Mouse (Mus musculus): Measurements from ENCODE around the gene Pgp. TPM values are rescaled to one million over a fixed set of nuclear protein-coding genes. Genes with fewer than 3 reads are reported as not detected.
A peak's percentile ranks its signal among the peaks of the same experiment; 100 is the strongest.
"Not testable (repeated sequence)": the region's sequence is repeated elsewhere in the genome, so short reads cannot be mapped to it uniquely, and the experiment has no call there.

The Pgp gene
- 10 to 100 TPM; 64.7 to 67.9 TPM for total RNA-seq (2021)
- long read RNA-seq, transcript Pgp-201 (2 exons, 2,627 nt), result major isoform, 163 of 253 reads
- long read RNA-seq, transcript Pgp-202 (1 exons, 2,428 nt), result minor isoform, 87 of 253 reads
- long read RNA-seq, partial matches to known transcripts, result 0 of 253 reads
- long read RNA-seq, other reads (novel, unspliced or antisense), result 3 of 253 reads

DNA sequence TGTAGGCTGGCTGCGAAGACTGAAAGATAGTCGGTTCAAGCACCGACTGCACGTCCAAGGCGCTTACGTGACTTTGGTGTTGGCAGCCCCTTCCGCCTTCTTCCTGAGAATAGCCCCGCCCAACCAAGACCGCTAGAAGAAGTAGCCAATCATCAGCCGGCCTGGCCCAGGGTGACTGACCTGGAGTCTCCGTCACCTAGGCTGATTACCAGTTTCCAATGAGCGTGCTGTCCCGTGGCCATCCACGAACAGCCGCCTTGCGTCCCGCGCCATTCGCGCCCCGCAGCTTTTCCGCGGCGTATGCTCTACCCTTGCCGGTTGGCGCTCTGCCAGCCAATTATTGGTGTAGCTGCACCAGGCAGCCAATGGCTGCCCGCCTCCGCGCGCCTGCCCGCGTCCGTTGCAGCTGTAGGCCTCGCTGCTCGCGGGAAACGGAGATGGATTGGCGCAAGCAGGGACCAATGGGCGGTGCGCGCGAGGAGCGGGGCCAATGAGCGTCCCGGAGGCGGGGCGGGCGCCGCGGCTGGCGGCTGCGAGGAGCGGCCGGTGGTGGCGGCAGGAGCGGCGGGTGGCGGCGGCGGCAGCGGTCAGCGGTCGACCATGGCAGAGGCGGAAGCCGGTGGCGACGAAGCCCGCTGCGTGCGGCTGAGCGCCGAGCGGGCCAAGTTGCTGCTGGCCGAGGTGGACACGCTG, at the start of gene Pgp, which contains the start of gene E4f1:
TSS of gene Pgp (plus strand) at position 483 of the 693 bp plus-strand sequence.
TSS of gene E4f1 (minus strand) at position 404 of the 693 bp plus-strand sequence.
- peak; percentile 98 to 99 for DNase-seq (ENCODE audit: low spot score in 2 of 2)

DNA sequence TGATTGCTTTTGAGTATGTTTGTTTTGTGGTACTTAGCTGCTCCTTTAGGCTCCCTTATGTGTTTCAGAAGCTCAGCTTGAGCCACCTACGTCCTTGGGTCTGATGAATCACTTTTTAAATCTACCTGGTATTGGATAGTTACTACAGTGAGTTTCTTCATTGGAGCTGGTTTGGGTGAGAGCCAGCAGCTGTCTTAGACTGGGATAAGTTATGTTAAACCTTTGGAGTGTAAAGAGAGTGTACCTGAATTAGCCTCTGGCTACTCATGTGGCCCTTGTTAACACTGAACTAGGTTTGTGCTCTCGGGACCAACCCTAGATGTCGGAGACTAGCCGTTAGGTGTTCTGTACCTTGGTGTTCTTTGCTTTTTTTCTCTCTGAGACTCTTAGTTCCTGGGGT, 47.1 kb upstream of the Pgp start:
- no peak for DNase-seq (ENCODE audit: low spot score in 2 of 2)

DNA sequence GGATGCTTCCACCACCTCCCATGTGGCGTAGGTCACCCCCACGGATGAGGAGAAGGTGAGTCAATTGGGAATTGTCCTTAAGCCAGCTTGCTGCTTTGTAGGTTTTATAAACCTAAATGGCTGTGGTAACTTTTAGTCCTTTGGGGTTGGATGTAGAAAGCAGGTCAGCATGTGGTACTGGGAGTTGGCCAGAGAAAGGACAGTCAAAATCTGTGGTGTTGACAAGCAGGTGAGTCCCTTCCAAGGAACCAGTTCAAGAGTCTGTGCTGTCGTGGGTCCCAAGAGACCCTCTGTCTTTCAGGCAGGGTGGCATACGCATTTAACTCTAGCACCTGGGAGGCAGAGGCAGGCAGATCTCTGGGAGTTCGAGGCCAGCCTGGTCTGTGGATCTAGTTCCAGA, 45.7 kb upstream of the Pgp start:
- DNase-seq (ENCODE audit: low spot score in 2 of 2), result no peak

DNA sequence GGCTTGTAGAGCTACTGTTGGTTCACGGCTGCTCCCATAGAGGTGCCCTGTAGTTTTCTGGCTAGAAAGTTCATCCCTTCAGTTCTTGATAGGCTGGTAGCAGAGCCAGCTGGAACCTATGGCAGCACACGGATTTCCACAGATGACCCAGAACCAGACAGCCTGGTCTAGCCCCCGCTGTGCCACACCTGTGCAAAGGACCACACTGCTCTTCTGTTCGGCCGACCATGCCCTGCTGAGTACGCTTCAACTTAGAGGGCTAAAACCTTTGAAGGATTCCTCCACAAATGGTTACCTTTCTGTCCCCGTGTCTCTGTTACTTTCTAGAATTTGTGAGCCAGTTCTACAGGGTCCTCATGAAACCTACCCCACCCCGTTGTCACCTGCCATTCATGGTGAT, 44.9 kb upstream of the Pgp start:
- not testable (repeated sequence) for DNase-seq (ENCODE audit: low spot score in 2 of 2)

DNA sequence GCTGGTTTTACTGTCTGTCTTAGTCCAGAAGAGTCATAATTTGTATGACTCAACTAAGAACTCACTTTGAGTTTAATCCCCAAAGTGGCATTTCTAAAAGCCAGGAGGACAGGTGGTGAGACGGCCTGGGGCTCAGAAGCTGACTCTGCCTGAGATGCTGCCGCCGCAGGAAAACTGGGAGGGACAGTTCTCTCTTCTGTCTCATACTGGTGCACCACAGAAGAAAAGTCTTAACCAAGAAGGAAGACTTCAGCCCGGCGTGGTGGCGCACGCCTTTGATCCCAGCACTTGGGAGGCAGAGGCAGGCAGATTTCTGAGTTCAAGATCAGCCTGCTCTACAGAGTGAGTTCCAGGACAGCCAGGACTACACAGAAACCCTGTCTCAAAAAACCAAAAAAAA, 44.3 kb upstream of the Pgp start:
- DNase-seq (ENCODE audit: low spot score in 2 of 2), result no peak

DNA sequence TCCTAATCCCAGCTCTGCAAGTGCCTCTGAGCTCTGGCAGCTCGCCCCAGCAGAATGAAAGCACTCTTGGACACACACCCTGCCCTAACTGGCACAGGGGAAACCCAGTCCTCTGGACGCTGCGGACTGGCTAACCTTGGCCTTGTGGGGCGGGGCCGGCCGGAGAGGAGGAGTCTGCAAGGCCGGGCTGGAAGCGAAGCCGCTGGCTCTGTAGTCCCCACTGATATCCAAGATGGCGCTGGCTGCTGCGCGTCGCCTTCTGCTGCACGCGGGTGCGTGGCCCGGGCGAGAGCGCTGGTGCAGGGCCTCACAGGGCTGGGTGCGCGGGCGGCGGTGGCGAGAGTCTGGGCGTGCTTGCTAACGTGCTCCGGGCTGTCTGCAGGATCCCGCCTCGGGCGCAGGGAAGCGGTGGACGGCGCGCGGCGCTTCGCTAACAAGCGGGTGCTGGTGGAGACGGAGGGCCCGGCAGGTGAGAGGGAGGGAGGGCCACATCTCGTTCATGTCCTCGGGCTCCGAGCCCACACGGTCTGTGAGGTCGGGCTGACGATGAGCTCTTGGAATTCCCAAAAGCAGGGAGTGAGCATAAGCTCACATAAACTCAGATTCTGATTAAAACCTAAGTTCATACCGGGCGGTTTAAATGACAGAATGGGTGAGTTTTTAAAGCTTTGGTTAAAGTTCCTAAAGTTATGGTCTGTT, 43.6 kb upstream of the Pgp start, which contains the start of gene Eci1:
TSS of gene Eci1 (plus strand) at position 171 of the 699 bp plus-strand sequence.
- DNase-seq (ENCODE audit: low spot score in 2 of 2), result peak; percentile 87 to 92

DNA sequence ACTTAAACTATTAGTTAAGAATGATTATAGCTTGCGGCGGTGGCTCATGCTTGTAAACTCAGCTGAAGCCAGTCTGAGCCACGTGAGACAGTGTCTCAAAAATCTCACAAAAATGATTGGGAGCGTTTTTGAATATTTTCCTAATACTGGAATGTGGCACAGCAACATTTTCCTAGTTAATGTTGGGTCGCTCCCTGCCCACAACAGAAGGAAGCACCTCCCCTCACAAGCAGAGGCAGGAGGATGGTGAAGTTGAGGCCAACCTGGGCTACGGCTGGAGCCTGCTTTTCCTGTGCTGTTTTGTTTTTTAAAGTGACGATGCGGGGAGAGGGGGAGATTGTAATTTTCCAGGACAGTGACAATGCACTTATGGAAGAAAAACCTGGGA, 43.0 kb upstream of the Pgp start:
- no peak for DNase-seq (ENCODE audit: low spot score in 2 of 2)

DNA sequence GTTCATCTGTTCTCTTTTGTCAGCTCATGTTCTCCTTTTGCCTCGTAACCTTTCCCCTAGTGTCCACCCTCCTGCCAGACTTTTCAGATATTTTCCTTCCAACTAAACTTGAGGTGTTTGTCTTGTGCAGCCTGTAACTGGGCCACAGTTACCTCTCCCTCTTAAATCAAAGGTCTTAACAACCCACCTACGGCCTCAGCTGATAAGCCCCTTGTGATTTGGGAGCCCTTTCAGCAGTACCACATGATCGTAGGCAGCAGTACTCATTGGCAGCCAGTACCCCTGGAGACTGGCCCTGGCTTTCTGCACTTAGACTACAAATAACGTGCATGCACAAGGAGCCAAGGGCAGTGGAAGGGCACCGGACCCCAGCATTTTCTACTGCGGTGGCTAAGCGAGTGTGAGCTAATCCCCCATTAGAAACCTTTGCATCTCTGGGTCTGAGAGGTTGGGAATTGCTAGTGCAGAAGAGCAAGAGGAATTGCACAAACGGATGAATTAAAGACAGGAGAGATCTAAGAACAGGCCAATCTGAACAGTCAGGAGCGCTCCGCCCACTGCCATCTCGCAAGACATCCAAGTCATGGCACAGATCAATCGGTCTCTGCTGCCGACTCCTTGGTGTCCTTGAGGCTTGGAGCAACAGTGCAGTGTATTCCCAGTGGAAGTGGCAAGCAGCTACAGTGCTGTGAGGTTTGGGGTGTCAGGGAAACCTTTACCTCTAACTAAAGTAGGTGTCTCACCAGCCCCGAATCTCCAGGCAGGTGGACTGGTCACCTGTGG, 40.8 kb upstream of the Pgp start:
- peak in 1 of 2 experiments; percentile 39 for DNase-seq (ENCODE audit: low spot score in 2 of 2)

DNA sequence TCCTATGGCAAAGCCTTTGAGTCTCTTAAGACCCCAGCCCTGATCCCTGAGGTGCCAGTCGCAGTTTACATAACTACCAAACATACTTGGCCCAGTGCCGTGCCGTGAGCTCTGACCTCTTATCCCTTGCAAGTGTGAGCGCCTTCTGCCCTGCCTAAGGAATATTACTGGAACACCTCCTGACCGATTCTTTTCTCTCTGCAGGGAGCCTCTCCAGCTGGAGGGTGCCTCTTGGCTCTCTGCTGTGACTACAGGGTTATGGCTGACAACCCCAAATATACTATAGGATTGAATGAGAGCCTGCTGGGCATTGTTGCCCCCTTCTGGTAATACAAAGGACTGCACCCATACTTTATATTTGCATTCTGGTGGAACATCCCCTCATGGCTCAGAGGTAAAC, 33.2 kb upstream of the Pgp start:
- DNase-seq (ENCODE audit: low spot score in 2 of 2), result peak in 1 of 2 experiments; percentile 32

DNA sequence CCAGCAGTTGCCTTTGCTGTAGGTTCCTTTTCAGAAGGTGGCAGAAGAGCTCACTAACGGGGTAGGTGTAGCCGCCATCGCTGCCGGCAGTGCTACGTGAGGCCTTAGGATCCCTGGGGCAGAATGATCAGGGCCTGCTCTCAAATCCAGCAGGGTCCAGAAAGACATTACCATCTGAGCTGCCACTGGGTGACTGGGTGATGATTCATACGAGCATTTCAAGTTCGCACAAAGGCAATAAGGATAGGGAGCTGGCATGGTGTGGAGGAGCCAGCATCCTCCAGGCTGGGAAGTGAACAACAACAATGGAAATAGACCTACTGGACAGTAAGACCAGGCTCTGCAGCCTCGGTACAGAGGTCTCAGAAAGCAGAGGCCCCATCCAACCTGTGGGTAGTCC, 29.8 kb upstream of the Pgp start:
- no peak for DNase-seq (ENCODE audit: low spot score in 2 of 2)

DNA sequence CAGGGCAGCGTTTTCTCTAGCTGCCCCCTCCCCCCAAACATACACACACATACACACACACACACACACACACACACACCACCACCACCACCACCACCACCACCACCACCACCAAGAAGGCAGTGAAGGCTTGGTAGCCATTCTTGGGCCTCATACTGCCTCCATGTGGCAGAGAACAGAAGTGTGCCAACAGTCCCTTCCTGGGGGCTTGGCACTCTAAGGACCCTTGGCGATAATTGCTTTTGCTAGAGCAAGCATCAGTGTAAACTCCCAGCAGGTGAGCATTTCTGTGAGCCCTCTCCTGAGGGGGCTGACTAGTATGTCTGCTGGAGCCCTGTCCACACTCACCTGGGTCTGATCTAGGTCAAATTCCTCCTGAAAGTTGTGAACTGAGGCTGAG, 29.0 kb upstream of the Pgp start:
- DNase-seq (ENCODE audit: low spot score in 2 of 2), result no peak

DNA sequence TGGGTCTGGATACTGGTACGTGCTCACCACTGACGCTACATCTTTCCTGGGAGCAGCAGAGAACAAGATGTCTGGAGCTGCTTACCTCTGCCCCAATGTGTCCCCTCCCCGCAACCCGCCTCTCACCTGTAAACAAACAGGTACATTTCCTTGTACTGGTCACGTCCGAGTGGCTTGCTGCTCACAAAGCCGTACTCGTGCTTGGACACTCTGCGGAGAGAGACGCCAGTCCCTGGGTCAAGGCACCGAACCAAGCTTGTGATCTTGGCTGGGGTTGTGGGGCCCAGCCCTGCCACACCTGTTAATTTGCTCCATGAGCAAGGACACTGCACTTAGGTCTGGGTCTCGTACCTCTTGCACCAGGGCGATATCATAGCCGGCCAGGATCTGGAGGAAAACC, 28.1 kb upstream of the Pgp start:
- no peak for DNase-seq (ENCODE audit: low spot score in 2 of 2)

DNA sequence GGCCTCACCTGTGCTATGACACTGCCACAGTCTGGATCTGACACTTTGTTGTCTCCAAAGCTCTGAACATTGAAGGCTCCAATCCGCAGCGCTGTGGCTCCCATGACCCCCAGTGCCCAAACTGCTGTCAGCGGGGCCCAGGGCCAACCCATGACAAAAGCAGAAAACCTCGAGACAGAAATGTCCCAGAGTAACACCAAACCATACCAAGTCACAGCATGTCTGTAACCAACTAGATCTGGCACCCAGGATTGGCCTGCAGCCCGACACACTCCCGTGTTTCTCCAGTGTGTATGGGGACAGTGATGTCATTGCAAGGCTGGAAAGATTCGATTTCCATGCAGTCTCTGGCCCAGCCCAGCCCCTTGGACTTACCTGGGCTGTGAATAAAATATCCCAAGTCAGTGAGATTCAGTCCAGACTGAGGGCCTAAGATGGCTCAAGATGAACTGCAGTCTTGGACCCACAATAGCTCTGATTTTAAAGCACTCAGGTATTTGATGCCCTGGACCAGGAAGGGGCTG, 27.5 kb upstream of the Pgp start, which contains the start of gene Dnase1l2:
TSS of gene Dnase1l2 (minus strand) at position 474 of the 524 bp plus-strand sequence.
- peak in 1 of 2 experiments; percentile 27 for DNase-seq (ENCODE audit: low spot score in 2 of 2)

DNA sequence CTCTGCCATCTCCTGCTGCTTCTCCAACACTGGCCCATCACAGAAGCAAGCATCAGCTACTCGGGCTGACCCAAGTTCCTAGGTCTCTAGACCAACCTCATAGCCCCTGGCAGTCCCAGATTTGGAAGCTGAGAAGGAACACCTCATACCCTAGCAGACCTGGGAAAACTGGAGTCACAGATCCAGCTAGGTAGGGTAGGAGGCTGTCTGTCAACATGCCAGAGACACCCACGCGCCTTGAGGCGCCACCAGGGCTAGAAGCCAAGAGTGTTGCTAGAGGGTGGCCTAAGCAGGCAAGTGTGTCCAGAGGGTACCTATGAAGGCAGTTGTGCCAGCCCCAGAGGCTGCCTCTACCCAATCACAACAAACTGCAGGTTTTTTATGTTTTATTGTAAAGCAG, 26.8 kb upstream of the Pgp start:
- DNase-seq (ENCODE audit: low spot score in 2 of 2), result peak in 1 of 2 experiments; percentile 34

DNA sequence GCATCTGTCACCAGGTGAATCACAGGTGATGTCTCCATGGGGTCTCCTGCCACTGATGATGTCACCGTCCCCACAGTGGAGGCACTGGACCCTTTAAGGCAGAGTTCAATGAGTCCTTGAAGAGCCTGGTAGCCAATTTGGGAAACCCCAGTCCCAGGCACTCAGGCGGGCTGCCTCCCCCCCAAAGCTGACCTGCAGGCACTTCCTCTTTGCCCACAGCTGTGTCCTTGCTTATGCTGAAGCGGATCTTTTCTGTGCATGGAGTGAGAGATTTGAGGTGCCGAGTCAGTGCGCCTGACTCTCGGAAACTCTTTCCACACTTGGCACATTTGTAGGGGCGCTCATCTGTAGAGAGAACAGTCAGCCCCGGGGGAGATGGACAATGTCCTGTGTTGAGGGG, 23.6 kb upstream of the Pgp start:
- DNase-seq (ENCODE audit: low spot score in 2 of 2), result no peak

DNA sequence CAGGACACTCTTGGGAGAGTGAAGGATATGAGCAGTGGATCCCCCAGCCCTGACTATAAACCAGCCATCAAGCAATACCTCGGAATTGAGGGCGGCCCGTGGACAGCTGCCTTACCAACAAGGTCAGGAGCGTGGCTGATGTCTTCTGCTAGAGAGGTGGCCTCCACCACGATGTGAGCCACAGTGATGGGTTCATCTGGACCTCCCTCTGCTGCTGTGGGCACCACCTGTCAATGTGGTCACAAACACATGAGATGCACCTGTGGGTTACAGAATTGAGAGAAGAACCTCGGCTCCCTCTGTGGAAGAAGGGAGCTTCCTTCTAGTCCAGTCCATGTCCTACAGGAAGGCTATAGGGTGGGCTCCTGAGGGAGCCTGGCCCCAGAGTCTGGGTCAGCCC, 20.7 kb upstream of the Pgp start:
- DNase-seq (ENCODE audit: low spot score in 2 of 2), result no peak

DNA sequence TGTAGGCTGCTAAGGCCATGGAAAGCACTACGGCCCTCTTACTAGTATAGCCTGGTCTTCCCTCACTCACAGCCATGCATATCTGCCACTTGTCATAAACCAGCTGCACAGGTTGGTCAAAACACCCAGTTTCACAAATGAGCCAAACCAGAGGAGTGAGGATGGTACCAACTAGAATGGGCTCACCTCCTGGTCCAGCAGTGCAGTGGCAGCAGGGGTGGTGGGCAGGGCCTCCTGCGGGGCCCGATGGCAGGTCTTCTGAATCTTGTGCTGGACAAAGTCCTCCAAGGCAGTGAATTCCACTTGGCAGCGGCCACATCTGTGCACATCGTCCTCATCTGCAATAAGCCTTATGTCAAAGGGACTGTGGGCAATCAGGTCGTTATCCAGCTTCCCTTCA, 19.0 kb upstream of the Pgp start:
- no peak for DNase-seq (ENCODE audit: low spot score in 2 of 2)

DNA sequence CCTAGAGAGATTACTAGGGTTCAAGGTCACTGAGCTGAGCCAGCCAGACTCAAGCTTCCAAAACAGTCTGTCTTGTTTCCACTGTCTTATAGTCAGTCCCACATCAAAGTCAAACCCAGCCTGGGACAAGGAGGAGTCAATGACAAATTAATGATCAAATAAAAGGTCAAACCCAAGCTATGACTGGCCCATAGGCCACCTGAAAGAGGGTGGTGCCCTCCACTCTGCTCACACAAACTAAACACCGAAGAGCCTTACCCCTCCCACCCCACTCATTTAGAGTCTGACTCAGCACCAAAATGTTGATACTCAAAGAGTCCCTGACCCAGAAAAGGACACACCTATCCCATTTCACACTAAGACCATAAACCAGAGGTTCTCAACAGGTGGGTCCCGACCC, 16.8 kb upstream of the Pgp start:
- DNase-seq (ENCODE audit: low spot score in 2 of 2), result no peak

DNA sequence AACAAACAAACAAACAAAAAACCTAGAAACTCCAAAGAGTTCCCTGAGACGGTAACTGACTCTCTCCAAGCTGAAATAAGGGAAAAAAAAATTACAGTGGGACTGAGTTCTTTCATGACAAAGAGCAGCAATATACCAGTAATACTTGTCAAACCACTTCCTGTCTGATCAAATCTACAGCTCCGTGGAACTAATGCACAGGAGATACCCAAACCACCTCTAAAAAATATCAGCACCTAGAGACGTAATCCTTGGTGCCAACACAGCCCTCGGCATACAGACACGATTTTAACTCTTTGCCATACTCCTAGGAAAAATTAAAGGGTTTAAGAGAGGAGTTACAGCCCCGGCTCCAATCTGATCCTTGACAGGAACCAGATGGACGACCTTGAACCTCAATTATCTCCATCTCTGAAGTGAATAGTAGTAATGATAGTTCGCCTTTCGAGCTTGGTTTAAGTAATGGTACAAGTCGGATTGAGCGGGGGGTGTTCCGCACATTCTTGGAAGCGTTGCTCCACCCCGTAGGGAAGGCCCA, 15.9 kb upstream of the Pgp start:
- no peak for DNase-seq (ENCODE audit: low spot score in 2 of 2)

DNA sequence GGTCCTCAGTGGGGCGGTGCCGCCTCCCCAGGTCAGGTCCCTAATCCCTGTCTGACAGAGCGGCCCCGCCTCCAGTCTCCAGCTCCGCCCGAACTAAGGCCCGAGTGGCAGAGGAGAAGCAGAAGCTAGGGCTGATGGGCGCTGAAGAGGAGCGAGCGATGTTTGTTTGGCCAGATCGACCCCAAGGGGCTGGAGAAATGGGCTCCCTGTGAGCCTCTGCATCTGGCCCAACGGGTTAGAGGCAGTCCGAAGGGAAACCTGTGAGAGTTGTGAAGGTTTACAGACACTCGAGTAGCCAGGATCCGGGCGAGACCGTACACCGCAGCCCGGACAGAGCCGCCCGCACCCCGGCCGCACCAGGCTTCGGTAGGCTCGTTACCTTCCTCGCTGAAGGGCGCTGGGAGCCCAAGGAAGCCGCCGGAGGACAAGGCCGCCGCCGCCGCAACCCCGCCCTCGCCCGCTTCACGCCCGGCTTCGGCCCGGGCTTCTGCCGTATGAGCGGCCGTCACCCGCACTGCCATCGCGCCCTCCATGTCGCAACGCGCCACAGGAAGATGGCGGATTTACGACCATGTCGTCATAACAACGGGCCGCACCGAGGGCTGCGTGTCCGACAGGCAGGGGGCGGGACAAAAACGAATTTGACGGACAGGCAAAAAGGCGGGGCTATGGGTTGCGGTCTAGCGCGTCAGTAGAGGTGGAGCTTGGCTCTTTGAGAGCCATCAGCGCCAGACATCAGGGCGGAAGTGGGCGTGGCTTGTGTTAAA, 15.3 kb upstream of the Pgp start:
- peak; percentile 98 to 99 for DNase-seq (ENCODE audit: low spot score in 2 of 2)
